Mouse (Mus musculus) stomach, embryonic 16.5 days (tissue): ENCODE measurements around the gene Snx30. TPM values are rescaled to one million over a fixed set of nuclear protein-coding genes. Genes with fewer than 3 reads are reported as not detected.

Source experiments
- polyA plus RNA-seq: library from polyadenylated mRNA; unstranded; fragments of >200 nt; fragmentation: Nextera tagmentation; extraction: Ambion mirVana; gene quantifications from 2 replicates; pipeline ENCODE4 v1.2.1, GENCODE M21; 2015

Gene Snx30
- polyA plus RNA-seq, 1 experiment from 2014 or later, result 4.9 TPM

Other genes starting within 250 kb of the Snx30 start
- 31.8 and 33.8 TPM in 2 replicates for gene Hsdl2, start 224.3 kb upstream of the Snx30 start, polyA plus RNA-seq
- gene E130308A19Rik, start 179.6 kb upstream of the Snx30 start, polyA plus RNA-seq, result 13.0 and 13.1 TPM in 2 replicates
- gene Inip, start 4.3 kb upstream of the Snx30 start, polyA plus RNA-seq, result 41.4 and 44.7 TPM in 2 replicates
- 0.14 and 0.22 TPM in 2 replicates for gene Slc46a2, start 109.2 kb downstream of the Snx30 start, polyA plus RNA-seq
- not detected in 2 replicates for gene Mup4, start 154.9 kb downstream of the Snx30 start, polyA plus RNA-seq
- gene Mup6, start 158.5 kb downstream of the Snx30 start, polyA plus RNA-seq, result not detected in 2 replicates